Mouse (Mus musculus): ENCODE results near the gene Fxn. TPM values are rescaled to one million over a fixed set of nuclear protein-coding genes. Genes with fewer than 3 reads are reported as not detected.

Gene Fxn
- polyA plus RNA-seq, 1 experiment from 2014 or later: 22.1 TPM

- H3K9me3 ChIP-seq (ENCODE audit: low read length): no peaks in the 10 kb centered on the region
- no peaks in the 10 kb centered on the region for H3K36me3 ChIP-seq (ENCODE audit: insufficient read depth, low read length)
- no peak overlapping the region for H3K9ac ChIP-seq (replicated peaks; ENCODE audit: low read depth)
- 92% methylated on average over 11 of the region's 11 CpGs for WGBS
- no peak overlapping the region for H3K4me3 ChIP-seq (ENCODE audit: low read depth, low read length)
- DNase-seq (ENCODE audit: low spot score) (no peak), ATAC-seq (no peak)
- TF ChIP-seq EP300 (IDR thresholded peaks at IDR 0.05) (no peak), CTCF (IDR thresholded peaks at IDR 0.05) (no peak)
- no peaks in the 10 kb centered on the region for H3K4me1 ChIP-seq (ENCODE audit: insufficient read depth, low read depth, low read length)
- no peaks in the 10 kb centered on the region for H3K27me3 ChIP-seq (replicated peaks; ENCODE audit: insufficient read depth, low read length)
- no peak overlapping the region for H3K4me2 ChIP-seq (replicated peaks; ENCODE audit: low read depth, low read length)
- no peak overlapping the region for H3K27ac ChIP-seq (ENCODE audit: low read length)
Observed at GRCm38 (mm10) chr19:24314676-24315075, 34.3 kb upstream of the Fxn start.

GRCm38 (mm10) chr19:24312556-24313342 is 32.3 kb upstream of the Fxn start:
- H3K4me2 ChIP-seq (replicated peaks; ENCODE audit: low read depth, low read length): no peak overlapping the region
- no peaks in the 10 kb centered on the region for H3K36me3 ChIP-seq (ENCODE audit: insufficient read depth, low read length)
- ATAC-seq (no peak), DNase-seq (ENCODE audit: low spot score) (no peak)
- no peak overlapping the region for H3K27ac ChIP-seq (ENCODE audit: low read length)
- H3K4me1 ChIP-seq (ENCODE audit: insufficient read depth, low read depth, low read length): peaks cover 7% of the 10 kb centered on the region; the same call in 1 of the 2 replicates
- H3K4me3 ChIP-seq (ENCODE audit: low read depth, low read length): no peak overlapping the region
- TF ChIP-seq EP300 (IDR thresholded peaks at IDR 0.05) (no peak), CTCF (IDR thresholded peaks at IDR 0.05) (no peak)
- WGBS: 80% methylated on average over 12 of the region's 12 CpGs
- no peaks in the 10 kb centered on the region for H3K9me3 ChIP-seq (ENCODE audit: low read length)
- no peak overlapping the region for H3K9ac ChIP-seq (replicated peaks; ENCODE audit: low read depth)
- no peaks in the 10 kb centered on the region for H3K27me3 ChIP-seq (replicated peaks; ENCODE audit: insufficient read depth, low read length)

- WGBS: 64% methylated on average over 5 of the region's 5 CpGs
- no peak for ATAC-seq
- no peak overlapping the region for H3K27ac ChIP-seq (ENCODE audit: low read length)
- peaks cover 11% of the 10 kb centered on the region; the same call in 1 of the 2 replicates for H3K4me1 ChIP-seq (ENCODE audit: insufficient read depth, low read depth, low read length)
- no peak overlapping the region for H3K4me2 ChIP-seq (replicated peaks; ENCODE audit: low read depth, low read length)
- no peaks in the 10 kb centered on the region for H3K36me3 ChIP-seq (ENCODE audit: insufficient read depth, low read length)
- no peaks in the 10 kb centered on the region for H3K9me3 ChIP-seq (ENCODE audit: low read length)
- H3K27me3 ChIP-seq (replicated peaks; ENCODE audit: insufficient read depth, low read length): no peaks in the 10 kb centered on the region
- no peak overlapping the region for H3K9ac ChIP-seq (replicated peaks; ENCODE audit: low read depth)
- no peak for DNase-seq (ENCODE audit: low spot score)
- no peak overlapping the region for H3K4me3 ChIP-seq (ENCODE audit: low read depth, low read length)
- TF ChIP-seq EP300 (IDR thresholded peaks at IDR 0.05) (no peak), CTCF (IDR thresholded peaks at IDR 0.05) (no peak)
Observed at GRCm38 (mm10) chr19:24312046-24312445, 31.6 kb upstream of the Fxn start.

- Histone ChIP-seq H3K4me3 (ENCODE audit: low read depth, low read length) (no peak overlapping the region), H3K36me3 (ENCODE audit: insufficient read depth, low read length) (no peaks in the 10 kb centered on the region), H3K4me1 (ENCODE audit: insufficient read depth, low read depth, low read length) (peaks cover 11% of the 10 kb centered on the region; the same call in 1 of the 2 replicates), H3K27ac (ENCODE audit: low read length) (peak overlapping the region; percentile 51), H3K9me3 (ENCODE audit: low read length) (no peaks in the 10 kb centered on the region), H3K9ac (replicated peaks; ENCODE audit: low read depth) (no peak overlapping the region), H3K4me2 (replicated peaks; ENCODE audit: low read depth, low read length) (no peak overlapping the region), H3K27me3 (replicated peaks; ENCODE audit: insufficient read depth, low read length) (no peaks in the 10 kb centered on the region)
- WGBS: 5% methylated on average over 5 of the region's 5 CpGs
- TF ChIP-seq CTCF (IDR thresholded peaks at IDR 0.05): peak; percentile 13
- TF ChIP-seq EP300 (IDR thresholded peaks at IDR 0.05): 0 out of 2 replicates have a peak, but pooled peaks have one; percentile 1
- DNase-seq (ENCODE audit: low spot score) (peak; percentile 54), ATAC-seq (peak; percentile 69)
Observed at GRCm38 (mm10) chr19:24308305-24308705, 27.9 kb upstream of the Fxn start.

GRCm38 (mm10) chr19:24307271-24308221 is 27.1 kb upstream of the Fxn start:
- WGBS: 43% methylated on average over 13 of the region's 13 CpGs
- H3K27me3 ChIP-seq (replicated peaks; ENCODE audit: insufficient read depth, low read length): no peaks in the 10 kb centered on the region
- DNase-seq (ENCODE audit: low spot score) (peak; percentile 56), ATAC-seq (peak; percentile 62)
- H3K27ac ChIP-seq (ENCODE audit: low read length): peak overlapping the region; percentile 51
- no peak for TF ChIP-seq CTCF (IDR thresholded peaks at IDR 0.05)
- TF ChIP-seq EP300 (IDR thresholded peaks at IDR 0.05): no peak
- no peak overlapping the region for H3K4me3 ChIP-seq (ENCODE audit: low read depth, low read length)
- H3K36me3 ChIP-seq (ENCODE audit: insufficient read depth, low read length): no peaks in the 10 kb centered on the region
- H3K9me3 ChIP-seq (ENCODE audit: low read length): no peaks in the 10 kb centered on the region
- no peak overlapping the region for H3K4me2 ChIP-seq (replicated peaks; ENCODE audit: low read depth, low read length)
- H3K4me1 ChIP-seq (ENCODE audit: insufficient read depth, low read depth, low read length): peaks cover 11% of the 10 kb centered on the region; the same call in 1 of the 2 replicates
- no peak overlapping the region for H3K9ac ChIP-seq (replicated peaks; ENCODE audit: low read depth)

- H3K4me1 ChIP-seq (ENCODE audit: insufficient read depth, low read depth, low read length): peaks cover 11% of the 10 kb centered on the region; the same call in 1 of the 2 replicates
- DNase-seq (ENCODE audit: low spot score): no peak
- no peaks in the 10 kb centered on the region for H3K27me3 ChIP-seq (replicated peaks; ENCODE audit: insufficient read depth, low read length)
- H3K9me3 ChIP-seq (ENCODE audit: low read length): no peaks in the 10 kb centered on the region
- H3K9ac ChIP-seq (replicated peaks; ENCODE audit: low read depth): no peak overlapping the region
- no peak overlapping the region for H3K4me3 ChIP-seq (ENCODE audit: low read depth, low read length)
- WGBS: 80% methylated on average over 5 of the region's 5 CpGs
- no peak overlapping the region for H3K4me2 ChIP-seq (replicated peaks; ENCODE audit: low read depth, low read length)
- no peak for TF ChIP-seq EP300 (IDR thresholded peaks at IDR 0.05)
- TF ChIP-seq CTCF (IDR thresholded peaks at IDR 0.05): 0 out of 2 replicates have a peak, but pooled peaks have one; percentile 15
- no peak for ATAC-seq
- H3K36me3 ChIP-seq (ENCODE audit: insufficient read depth, low read length): no peaks in the 10 kb centered on the region
- H3K27ac ChIP-seq (ENCODE audit: low read length): no peak overlapping the region
Observed at GRCm38 (mm10) chr19:24306351-24306750, 25.9 kb upstream of the Fxn start.
